ENCODE assay signal across 32 mouse cellular contexts in the genomic region with DNA sequence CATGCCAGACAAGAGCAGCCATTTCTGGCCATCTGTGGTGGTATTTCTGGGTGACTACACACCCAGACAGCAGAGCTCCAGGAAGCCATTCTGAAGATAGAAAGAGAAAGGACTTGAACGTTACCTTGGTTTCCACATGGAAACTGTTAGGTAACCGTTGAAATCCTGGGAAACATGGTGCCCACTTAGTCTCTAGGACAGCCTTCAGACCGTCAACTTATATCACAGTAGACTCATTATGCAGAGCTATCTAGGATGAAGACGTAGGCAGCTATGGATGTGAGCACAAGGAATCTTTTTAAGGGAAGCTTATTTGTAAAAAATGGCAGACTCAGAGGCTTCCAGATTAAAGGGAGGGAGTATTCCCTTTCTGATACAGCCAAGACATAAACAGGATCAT. TPM values are rescaled to one million over a fixed set of nuclear protein-coding genes. Genes with fewer than 3 reads are reported as not detected.
DNase-seq lines count a peak whose midpoint lies in the region; ATAC-seq lines count a peak whose summit lies in the region.
"Had no signal": no experiment of that assay in that cellular context is flagged by ENCODE, and none has a peak within 500 bp of the region (broad histone marks: within the 10 kb centered on the region; RNA-seq: fewer than 3 reads in every experiment).

No protein-coding gene starts in this region.

- ATAC-seq in frontal cortex, adult (ENCODE audit: low TSS enrichment): peak; percentile 88
- ATAC-seq: activated CD4-positive, CD25-positive, alpha-beta regulatory T cell, adult 4 months; CD4-positive, CD25-positive, alpha-beta regulatory T cell, adult 4 months; forebrain, embryonic 14.5 days; Patski had no signal

- no peak overlapping the region for H3K27ac ChIP-seq in heart, embryonic 10.5 days
- H3K27ac ChIP-seq: embryonic facial prominence, embryonic 13.5 days; embryonic facial prominence, embryonic 15.5 days; forebrain, embryonic 10.5 days; forebrain, embryonic 12.5 days had no signal

- no peak overlapping the region for H3K4me3 ChIP-seq in heart, embryonic 10.5 days
- H3K4me3 ChIP-seq: embryonic facial prominence, embryonic 13.5 days; embryonic facial prominence, embryonic 15.5 days; erythroblast, embryonic 14.5 days; forebrain, embryonic 10.5 days; forebrain, embryonic 12.5 days had no signal

- no peaks in the 10 kb centered on the region for H3K27me3 ChIP-seq in heart, embryonic 10.5 days (ENCODE audit: insufficient read depth, poor library complexity, severe bottlenecking)
- H3K27me3 ChIP-seq: CH12.LX; embryonic facial prominence, embryonic 13.5 days; embryonic facial prominence, embryonic 15.5 days; forebrain, embryonic 12.5 days had no signal

- no peak for DNase-seq in frontal cortex, postnatal 10 days (ENCODE audit: low spot score in 2 of 2)
- peak; percentile 28 for DNase-seq in heart, embryonic 10.5 days (ENCODE audit: low spot score)
- no peak for DNase-seq in heart, adult 8-10 months (ENCODE audit: low spot score)
- peak; percentile 21 for DNase-seq in brain, adult 2 months (ENCODE audit: low read depth, low spot score)
- DNase-seq in telencephalon, adult 2 months (ENCODE audit: low read depth, low spot score): peak; percentile 21
- no peak for DNase-seq in lung, postnatal 14 days
- DNase-seq: adrenal gland, adult 8-10 months; adrenal gland, postnatal 14 days; adrenal gland, postnatal 36 days; B cell, adult 2 months; cerebellum, adult 11 months; cerebellum, adult 18-20 months; cerebellum, adult 8-10 months; cerebellum, adult 9-11 months; cerebellum, postnatal 36 days; embryo, embryonic 11 days had no signal

- WGBS in heart, embryonic 10.5 days: 73% methylated on average over 4 of the region's 4 CpGs

- H3K9me3 ChIP-seq in heart, embryonic 10.5 days: no peaks in the 10 kb centered on the region
- H3K9me3 ChIP-seq: embryonic facial prominence, embryonic 13.5 days; embryonic facial prominence, embryonic 15.5 days; forebrain, embryonic 12.5 days; G1E had no signal

- peaks cover 8% of the 10 kb centered on the region for H3K36me3 ChIP-seq in heart, embryonic 10.5 days
- H3K36me3 ChIP-seq: G1E had no signal

- H3K4me1 ChIP-seq in heart, embryonic 10.5 days: no peaks in the 10 kb centered on the region
- H3K4me1 ChIP-seq: embryonic facial prominence, embryonic 13.5 days; embryonic facial prominence, embryonic 15.5 days; forebrain, embryonic 10.5 days; forebrain, embryonic 12.5 days had no signal

RNA-seq across cellular contexts. Expression of gene Zc2hc1b, which starts 44.0 kb away (rescaled TPM):
- polyA plus RNA-seq in heart, embryonic 10.5 days (2016; fragmentation: Nextera tagmentation; extraction: Ambion mirVana): not detected in 2 replicates
- not detected for total RNA-seq in heart, adult 8-10 months (2022)
- total RNA-seq: adrenal gland, adult 18-20 months; adrenal gland, adult 8-10 months; adrenal gland, postnatal 14 days; adrenal gland, postnatal 36 days; CH12.LX; common myeloid progenitor, adult 5-6 weeks; G1E had no signal
- polyA plus RNA-seq: activated CD4-positive, CD25-positive, alpha-beta regulatory T cell, adult 4 months; brain, embryonic 14.5 days; CD4-positive, CD25-positive, alpha-beta regulatory T cell, adult 4 months; embryonic facial prominence, embryonic 11.5 days; embryonic facial prominence, embryonic 13.5 days; embryonic facial prominence, embryonic 15.5 days; erythroblast, embryonic 14.5 days; forebrain, embryonic 10.5 days; forebrain, embryonic 12.5 days; forebrain, embryonic 14.5 days; G1E; Patski had no signal

RNA-seq across cellular contexts. Expression of gene Ltv1, which starts 59.1 kb away (rescaled TPM):
- polyA plus RNA-seq in heart, embryonic 10.5 days (2016; fragmentation: Nextera tagmentation; extraction: Ambion mirVana): 79.1 and 81.1 TPM in 2 replicates
- 10 to 100 TPM; 17.6 to 25.5 (median 19.3) TPM for total RNA-seq in heart, adult 8-10 months (2022)

Comparison
In these comparisons a context has a peak if more than half of its experiments do, and no peak if none do; other contexts are left out.
1. DNase-seq: peak in heart, embryonic 10.5 days (single experiment), brain, adult 2 months (single experiment) and telencephalon, adult 2 months (single experiment); none in frontal cortex, postnatal 10 days (0 of 2), heart, adult 8-10 months (single experiment) and lung, postnatal 14 days (single experiment).